Mouse (Mus musculus): ENCODE measurements at regions not wholly inside any gene's neighbourhood (a gene's known extent, or its start where the extent isn't known, plus 50 kb on each side); places are given as distances from the start of the nearest gene placed in this dataset.
A peak's percentile ranks its signal among the peaks of the same experiment; 100 is the strongest.

DNA sequence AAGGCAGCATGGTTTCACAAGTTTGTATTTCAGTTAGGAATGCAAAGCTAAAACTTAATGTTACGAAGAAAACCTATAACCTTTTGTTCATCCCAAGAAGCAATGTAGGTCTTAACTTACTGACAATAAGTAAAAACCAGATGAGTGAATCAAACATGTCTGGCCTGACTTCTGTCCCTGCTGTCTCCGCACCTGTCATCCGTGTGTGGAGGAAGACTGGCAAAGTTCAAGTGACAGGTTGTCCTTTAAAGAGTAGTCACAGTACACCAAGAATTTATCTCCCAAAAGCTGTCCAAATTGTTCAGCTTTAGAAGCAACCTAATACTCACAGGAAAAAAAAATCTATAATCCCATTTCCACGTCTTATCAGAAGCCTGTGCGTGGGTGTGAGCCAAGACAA, 146.3 kb upstream of the Gm10181 start:
- no peak for DNase-seq (ENCODE audit: low spot score in 2 of 2)

DNA sequence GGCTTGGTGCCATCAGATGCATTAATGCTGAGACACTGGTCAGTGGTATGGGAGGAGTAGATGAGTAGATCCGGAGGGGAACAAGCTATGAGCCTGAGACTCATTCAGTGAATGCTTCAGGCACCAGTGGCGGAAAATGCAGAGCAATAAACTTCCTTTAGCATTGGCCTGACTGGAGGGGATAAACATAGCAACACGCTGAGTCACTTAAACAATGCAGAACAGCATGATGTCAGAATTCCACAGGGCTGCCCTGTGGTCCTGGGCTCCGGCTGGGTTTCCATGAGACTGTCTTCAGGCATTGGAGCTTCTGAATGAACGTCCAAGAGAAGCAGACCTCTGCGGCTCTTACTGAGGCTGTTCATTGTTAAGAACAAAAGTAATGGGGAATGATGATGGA, 145.4 kb upstream of the Gm10181 start:
- no peak for DNase-seq (ENCODE audit: low spot score in 2 of 2)

DNA sequence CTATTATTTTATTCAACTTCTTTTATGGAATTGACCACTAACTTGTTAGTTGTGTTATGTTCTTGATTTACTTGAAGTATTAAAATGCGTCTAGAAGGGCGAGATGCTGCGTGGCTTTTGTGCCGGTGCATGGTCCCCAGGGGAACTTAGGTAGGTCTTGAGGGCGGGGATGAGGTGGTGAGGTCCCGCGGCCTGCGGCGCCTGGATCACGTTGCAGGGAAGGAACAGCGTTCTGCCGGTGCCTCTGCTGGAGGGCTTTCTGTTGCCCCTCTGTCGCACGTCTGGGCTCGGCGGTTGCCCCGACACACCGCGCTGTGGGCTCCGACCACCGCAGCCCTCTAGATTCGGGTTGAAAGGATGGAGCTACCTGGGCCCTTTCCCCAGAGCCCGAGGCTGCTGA, 136.7 kb upstream of the Gm10181 start:
- DNase-seq (ENCODE audit: low spot score in 2 of 2): no peak

DNA sequence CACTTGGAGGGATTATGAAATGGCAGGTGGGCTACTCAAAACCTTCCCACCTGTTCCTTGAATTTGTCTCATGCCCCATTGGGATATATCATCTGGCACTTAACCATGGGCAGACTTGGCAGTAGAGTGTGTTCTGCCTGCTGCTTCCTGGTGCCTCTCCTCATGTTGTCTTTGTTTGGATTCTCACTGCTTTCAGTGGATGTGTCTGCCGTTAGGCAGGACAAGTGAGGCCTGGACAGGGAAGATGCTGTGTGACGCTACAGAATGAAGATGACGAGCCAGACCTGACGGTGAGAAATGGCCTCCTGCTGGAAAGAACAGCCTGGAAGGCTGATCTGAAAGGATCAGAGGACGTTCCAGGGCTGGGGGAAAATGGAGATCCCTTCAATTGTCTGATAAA, 133.6 kb upstream of the Gm10181 start:
- DNase-seq (ENCODE audit: low spot score in 2 of 2): no peak

DNA sequence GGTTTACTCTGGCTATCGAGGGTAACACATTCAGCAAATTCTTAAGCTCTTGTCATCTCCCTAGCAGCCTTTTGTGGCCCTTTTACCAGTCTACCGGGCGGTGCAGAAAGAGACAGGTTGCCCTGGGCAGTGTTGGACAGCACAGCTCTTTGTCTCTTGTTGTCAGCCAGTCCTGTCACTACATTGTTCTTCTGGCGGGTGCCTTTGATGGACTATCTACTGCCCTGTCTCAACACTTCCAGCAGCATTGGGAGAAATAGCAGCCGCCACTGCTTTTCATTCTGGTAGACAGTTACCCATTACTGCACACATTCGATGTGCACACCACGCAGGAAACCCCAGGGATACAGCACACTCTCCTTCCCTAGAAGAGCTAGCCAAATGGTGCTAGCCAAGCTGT, 132.7 kb upstream of the Gm10181 start:
- no peak for DNase-seq (ENCODE audit: low spot score in 2 of 2)

DNA sequence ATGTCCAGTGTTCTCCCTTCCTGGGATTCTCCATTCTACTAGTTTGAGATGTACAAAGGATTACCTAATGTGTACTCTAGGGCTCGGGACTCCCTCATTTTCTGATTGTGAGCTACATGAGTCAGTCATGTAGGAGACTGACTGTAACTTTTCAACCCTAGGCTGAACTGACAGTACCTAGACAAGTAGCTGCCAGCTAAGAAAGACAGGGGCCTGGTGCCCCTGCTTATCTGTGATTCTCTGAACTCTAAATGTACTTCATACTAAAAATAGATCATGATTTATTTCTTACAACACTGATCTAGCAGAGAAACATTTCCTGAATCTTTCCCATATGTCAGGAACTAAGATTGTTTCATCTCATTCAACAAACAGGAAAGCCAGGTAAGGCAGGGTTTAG, 125.9 kb upstream of the Gm10181 start:
- no peak for DNase-seq (ENCODE audit: low spot score in 2 of 2)

DNA sequence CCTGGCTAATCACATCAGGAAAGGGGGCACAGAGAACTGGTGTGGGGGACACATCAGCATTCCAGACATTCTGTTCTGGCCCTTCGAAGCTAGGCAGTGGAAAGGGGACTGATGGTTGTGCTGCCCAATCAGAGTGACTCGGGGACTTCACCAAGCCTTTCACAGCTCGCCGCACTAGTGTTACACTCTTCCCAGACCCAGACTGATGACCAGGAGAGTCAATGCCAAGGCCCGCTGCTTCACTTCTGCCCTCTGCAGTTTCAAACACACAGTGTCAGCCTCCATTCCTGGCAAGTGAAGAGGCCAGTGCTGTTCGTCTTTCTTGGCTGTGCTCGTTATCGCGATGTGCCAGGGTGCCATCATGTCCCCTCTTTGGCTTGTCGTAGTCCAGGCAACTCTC, 121.7 kb upstream of the Gm10181 start:
- DNase-seq (ENCODE audit: low spot score in 2 of 2): no peak

DNA sequence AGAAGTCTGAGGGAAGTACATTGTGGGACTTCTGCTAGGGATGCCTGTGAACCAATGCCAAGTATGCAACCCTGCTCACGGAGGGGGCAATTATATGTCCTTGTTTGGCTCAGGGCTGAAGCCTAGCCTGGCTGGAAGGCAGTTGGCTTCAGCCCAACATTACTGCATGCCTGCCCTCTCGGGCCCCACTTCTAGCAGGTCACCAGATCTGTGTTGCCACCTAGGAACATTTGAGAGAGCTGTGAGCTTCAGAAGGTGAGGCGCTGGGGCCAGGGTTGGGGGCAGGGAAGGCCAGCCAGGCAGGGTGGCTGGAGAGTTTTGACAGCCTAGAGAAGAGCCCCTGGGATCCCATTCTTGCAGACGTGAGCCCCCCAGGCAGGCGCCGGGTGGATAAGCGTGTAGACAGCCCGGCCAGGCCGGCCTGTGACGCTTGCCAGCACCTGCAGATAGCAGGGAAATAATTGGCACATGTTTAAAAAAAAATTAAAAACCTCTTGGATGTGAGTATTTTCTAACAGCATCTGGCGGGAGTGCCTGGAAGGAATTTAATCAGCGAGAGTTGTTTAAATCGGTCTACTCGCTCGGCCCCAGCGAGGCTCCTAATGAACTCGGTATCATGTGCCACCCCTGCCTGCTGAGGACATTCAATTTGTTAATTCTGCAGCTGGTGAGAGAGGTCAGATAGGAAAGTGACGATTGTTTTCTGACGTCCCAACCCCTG, 115.0 kb upstream of the Gm10181 start:
- DNase-seq (ENCODE audit: low spot score in 2 of 2): no peak

DNA sequence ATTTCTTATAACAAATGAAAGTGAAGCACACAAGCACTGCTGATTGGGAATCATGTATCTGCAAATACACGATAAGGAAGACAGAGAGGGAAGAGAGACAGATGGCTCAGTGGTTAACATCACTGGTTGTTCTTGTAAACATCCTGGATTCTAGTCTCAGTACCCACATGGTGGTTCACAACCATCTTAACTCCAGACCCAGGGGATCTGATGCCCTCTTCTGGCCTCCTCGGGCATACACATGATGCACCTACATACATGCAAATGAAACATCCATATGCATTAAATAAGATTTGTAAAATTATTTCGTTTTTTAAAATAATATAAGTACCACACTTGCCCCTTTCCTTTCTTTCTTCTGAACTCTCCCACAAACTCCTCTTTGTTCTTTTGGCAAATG, 106.4 kb upstream of the Gm10181 start:
- no peak for DNase-seq (ENCODE audit: low spot score in 2 of 2)

DNA sequence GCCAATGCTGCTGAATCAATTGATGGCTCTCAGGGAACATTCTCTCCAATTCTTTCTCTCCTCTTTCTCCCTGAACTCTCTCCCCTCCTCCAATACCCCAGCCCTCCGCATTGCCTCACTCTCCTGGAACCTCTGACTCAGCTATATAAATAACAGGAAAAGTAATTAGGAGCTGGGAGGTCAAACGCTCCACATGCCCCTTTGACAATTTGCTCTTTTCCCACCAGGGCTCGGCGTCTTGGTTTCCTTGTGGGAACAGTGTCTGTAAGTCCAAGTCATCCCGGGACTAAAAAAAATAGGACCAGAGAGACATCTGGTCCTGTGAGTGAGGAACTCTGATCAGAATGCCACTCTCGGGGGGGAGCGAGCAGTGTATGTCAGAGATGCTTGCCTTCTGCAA, 94.7 kb upstream of the Gm10181 start:
- no peak for DNase-seq (ENCODE audit: low spot score in 2 of 2)

DNA sequence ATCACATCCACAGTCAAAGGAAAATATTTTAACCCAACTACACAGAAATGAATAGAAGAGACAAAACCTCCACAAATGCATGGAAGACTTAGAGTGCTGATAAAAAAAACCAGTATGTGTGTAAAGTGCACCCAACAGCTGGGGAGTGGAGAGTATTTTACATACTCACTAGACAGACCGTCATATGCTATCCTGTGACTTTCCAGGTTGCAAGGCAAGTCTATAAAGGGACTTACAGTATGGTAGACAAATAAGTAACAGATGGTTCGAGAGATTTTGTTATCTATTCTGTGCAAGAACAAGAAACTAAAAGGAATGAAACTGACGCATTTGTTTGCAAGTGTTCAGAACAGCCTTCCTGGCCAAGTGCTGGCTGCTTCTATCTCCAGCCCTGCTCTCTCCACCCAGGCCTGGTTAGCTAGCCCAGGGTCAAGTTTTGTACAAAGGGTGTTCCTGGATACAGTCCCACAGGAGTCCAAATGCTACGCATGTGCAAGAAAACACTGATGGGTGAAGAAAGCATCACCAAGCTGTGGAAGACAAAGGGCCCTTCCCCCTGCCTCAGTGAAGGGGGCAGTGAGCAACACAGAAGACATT, 68.0 kb upstream of the Gm10181 start:
- DNase-seq (ENCODE audit: low spot score in 2 of 2): no peak

DNA sequence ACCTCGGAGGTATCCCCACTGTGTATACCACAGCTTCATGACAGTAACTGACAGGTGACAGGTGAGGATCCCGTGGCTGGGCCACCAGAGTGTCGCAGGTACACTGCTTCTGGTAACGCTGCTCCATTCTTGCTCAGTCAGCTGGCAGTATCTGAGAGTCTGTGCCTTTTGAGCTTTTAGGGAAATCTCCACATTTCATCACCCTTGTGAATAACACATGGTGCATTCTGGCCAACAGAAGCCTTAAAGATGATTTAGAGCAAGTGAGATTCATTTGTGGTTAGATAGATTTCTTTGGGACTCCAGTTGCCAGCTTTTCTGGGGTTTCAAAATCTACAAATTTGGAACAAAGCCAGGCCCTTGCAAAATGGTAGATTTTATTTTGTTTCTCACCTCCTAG, 66.8 kb upstream of the Gm10181 start:
- DNase-seq (ENCODE audit: low spot score in 2 of 2): no peak

DNA sequence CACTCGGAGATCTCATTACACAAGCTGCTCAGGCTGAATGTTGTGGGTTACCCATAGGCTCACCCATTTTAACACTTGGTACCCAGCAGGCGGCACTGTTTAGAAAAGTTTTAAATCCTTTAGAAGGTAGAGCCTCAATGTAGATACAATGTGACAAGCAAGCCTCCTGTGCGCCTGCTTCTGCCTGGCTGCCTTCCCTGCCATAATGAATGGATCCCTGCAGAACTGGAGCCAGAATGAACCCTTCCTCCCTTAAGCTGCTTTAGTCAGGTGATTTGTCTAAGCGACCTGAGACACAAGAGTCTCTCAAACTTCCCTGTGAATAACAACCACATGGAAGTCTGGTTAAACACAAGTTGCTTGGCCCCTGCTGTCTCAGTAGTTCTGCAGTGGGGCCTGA, 64.7 kb upstream of the Gm10181 start:
- DNase-seq (ENCODE audit: low spot score in 2 of 2): no peak

DNA sequence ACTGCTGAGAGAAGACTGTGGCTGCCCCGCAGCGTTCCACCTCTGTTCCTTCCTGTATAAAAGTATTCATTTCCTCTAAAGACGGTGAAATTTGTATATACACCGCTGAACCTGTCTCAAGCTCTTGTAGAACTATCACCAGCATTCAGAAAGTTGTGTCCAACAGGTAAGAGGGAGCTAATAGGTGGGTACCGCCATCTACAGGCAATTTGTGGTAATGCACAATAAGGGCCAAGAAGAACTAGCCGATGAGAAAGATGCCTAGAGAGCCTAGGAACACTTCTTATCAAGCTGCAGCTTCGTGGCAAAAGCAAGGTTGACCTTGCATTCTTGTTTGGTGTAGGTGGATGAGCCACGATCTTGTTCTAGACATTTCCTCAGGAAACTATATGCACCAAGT, 61.6 kb upstream of the Gm10181 start:
- DNase-seq (ENCODE audit: low spot score in 2 of 2): peak; percentile 1 to 24

DNA sequence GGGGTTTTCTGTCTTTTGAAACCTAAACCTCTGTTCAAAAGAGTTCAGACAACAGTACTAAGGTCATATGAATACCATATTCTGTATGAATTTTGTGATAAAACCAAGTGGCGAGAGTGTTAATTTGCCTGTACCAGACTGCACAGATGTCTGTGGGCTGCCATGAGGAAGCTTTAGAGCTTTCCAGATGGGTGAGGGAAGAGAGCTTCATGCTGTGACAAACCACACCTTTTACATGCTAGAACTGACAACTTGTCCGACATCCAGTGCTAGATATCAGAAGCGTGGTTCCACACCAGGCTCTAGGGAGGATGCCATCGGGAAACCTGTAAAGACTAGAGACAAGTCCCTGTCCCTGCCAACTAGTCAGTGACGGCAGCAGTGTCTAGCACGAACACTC, 60.9 kb upstream of the Gm10181 start:
- DNase-seq (ENCODE audit: low spot score in 2 of 2): no peak

DNA sequence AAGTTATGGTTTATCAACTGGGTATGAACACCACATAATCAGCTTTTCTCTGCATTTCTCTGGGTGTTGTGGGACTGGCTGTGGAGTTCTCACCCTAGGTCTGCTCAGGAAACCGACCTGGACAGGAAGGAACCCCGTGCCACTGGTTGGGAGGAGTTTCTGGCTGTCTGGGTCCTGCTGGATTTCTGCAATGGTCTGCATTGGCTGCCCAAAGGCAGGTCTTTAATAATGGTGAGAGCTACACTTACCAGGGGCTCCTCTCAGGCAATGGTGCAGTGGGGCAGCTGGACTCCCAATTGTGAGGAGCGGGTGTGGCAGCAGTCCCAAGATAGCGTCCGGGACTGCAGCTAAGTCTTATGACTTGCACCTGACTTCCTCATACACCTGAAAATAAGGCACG, 57.8 kb upstream of the Gm10181 start:
- DNase-seq (ENCODE audit: low spot score in 2 of 2): no peak

All from natural killer cell, adult 2 months (primary cell).